Mouse (Mus musculus) spleen, adult 2 months (tissue): ENCODE measurements around the gene Tubb4b. TPM values are rescaled to one million over a fixed set of nuclear protein-coding genes. Genes with fewer than 3 reads are reported as not detected.

Experiments
- DNase-seq, 2 experiments: peaks; one replicate each; pipeline versions ENCODE4 v3.0.0 to v3.0.0-alpha.2; 2012 to 2021; ENCODE audit warnings: low spot score in 2 of 2, low read depth in 1 of 2
- H3K27ac ChIP-seq: fragments of 200-500 bp; 2 replicates; pipeline ENCODE4 v1.5.1; 2012; ENCODE audit warnings: low read length, inconsistent platforms; ENCODE audit not compliant: insufficient read depth
- H3K27me3 ChIP-seq: fragments of 200-500 bp; 2 replicates; pipeline ENCODE4 v1.6.1; 2012; ENCODE audit warnings: mild to moderate bottlenecking, moderate library complexity, low read length, inconsistent platforms; ENCODE audit not compliant: control insufficient read depth, insufficient read depth
- H3K36me3 ChIP-seq: fragments of 200-500 bp; 2 replicates; pipeline ENCODE4 v1.6.1; 2012; ENCODE audit warnings: mild to moderate bottlenecking, low read length, inconsistent platforms; ENCODE audit not compliant: control insufficient read depth, insufficient read depth
- H3K4me1 ChIP-seq: fragments of 200-500 bp; 2 replicates; pipeline ENCODE4 v1.6.1; 2011; ENCODE audit warnings: inconsistent platforms; ENCODE audit not compliant: control insufficient read depth, insufficient read depth, insufficient read length
- H3K4me3 ChIP-seq: fragments of 200-500 bp; 2 replicates; pipeline ENCODE4 v1.5.1; 2011; ENCODE audit warnings: mild to moderate bottlenecking, inconsistent platforms; ENCODE audit not compliant: insufficient read depth, insufficient read length; ENCODE audit errors: extremely low read depth
- CTCF ChIP-seq: fragments of 200-500 bp; IDR thresholded peaks from 2 replicates; pipeline ENCODE4 v1.5.1; 2011; ENCODE audit warnings: mild to moderate bottlenecking, inconsistent platforms; ENCODE audit not compliant: insufficient read depth, insufficient read length, insufficient replicate concordance; ENCODE audit errors: extremely low read depth
- POLR2A ChIP-seq: fragments of 200-500 bp; IDR thresholded peaks from 2 replicates; pipeline ENCODE4 v1.6.1; 2011; ENCODE audit warnings: low read depth, low read length, inconsistent platforms
- WGBS: fragments of 180-500 bp; shearing (Covaris S2); methylation state at CpG from one replicate; pipeline ENCODE4 v1.1.7; 2018; 5-methylcytosine and 5-hydroxymethylcytosine counted together
- polyA plus RNA-seq: library from polyadenylated mRNA; depleted of rRNA; stranded (reverse); fragments of >200 nt; gene quantifications from 2 replicates; pipeline ENCODE4 v1.2.3, GENCODE M21; 2012; rRNA removed

Gene Tubb4b
- polyA plus RNA-seq, 1 experiment = 222 TPM

DNA sequence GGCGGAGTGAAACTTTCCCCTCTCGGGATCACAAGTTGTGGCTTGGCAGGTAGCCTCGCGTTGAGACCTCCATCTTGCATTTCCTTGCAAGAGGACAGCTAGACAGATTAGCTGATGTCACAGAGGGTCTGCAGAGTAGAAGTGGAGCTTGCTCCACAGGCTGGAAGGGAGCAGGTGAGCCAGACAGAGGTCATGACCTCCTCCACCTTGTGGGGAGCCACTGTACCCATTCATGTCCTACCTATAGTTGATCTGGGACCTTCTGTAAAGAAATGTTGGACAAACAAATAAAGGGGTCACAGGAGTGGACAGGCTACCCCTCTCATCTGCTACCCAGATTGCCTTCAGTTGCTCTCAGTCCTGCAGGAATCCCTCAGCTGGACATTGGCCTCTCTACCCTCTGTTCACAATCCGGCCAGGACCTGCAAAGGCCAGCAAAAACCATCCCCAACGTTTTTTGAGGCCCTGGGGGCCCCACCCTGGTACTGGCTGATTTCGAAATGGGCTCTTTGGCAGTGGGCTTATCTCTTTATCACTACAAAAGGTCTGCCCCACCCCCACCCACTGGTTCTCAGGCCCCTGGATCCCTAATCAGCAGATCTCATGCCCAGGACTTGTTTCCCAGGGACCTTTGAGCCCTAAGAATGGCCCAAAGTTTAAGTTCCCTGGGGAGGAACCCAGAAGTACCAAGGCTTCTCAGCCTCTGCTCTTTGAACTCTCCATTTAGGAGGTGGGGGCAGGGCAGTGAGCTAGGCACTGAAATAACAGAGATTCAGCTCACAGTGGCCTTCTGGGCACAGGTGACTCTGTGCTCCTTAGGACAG is 49.4 kb downstream of the Tubb4b start:
- 72% methylated on average over 7 of the region's 7 CpGs for WGBS
- H3K36me3 ChIP-seq = no peaks in the 10 kb centered on the region
- H3K4me1 ChIP-seq = peaks cover 7% of the 10 kb centered on the region; the same call in 1 of the 2 replicates
- no peak for TF ChIP-seq CTCF
- H3K27ac ChIP-seq = no peak overlapping the region
- no peaks in the 10 kb centered on the region for H3K27me3 ChIP-seq
- H3K4me3 ChIP-seq = no peak overlapping the region
- DNase-seq = no peak

DNA sequence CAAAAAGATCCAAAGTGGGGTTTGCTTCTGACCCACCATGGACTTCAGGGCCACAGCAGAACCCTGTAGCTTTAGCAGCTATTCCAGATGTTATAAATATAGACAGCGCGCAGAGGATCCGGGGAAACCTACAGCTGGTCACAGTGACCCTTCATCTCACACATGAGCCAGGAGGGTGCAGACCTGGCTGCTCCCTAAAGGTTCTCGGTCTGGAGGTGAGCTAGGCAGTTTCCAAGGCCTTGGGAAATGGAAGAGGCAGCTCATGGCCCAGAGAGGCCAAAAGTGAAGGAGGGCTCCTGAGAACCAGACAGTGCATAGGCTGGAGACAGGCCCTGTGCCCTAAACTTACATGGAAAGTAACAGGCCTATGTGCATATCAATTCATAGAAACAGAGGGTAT is 50.7 kb downstream of the Tubb4b start:
- TF ChIP-seq POLR2A = no peak
- no peak for TF ChIP-seq CTCF
- H3K4me3 ChIP-seq = no peak overlapping the region
- H3K4me1 ChIP-seq = peaks cover 7% of the 10 kb centered on the region; the same call in 1 of the 2 replicates
- no peaks in the 10 kb centered on the region for H3K27me3 ChIP-seq
- H3K27ac ChIP-seq = no peak overlapping the region
- 98% methylated on average over 4 of the region's 4 CpGs for WGBS
- no peak for DNase-seq
- H3K36me3 ChIP-seq = no peaks in the 10 kb centered on the region

DNA sequence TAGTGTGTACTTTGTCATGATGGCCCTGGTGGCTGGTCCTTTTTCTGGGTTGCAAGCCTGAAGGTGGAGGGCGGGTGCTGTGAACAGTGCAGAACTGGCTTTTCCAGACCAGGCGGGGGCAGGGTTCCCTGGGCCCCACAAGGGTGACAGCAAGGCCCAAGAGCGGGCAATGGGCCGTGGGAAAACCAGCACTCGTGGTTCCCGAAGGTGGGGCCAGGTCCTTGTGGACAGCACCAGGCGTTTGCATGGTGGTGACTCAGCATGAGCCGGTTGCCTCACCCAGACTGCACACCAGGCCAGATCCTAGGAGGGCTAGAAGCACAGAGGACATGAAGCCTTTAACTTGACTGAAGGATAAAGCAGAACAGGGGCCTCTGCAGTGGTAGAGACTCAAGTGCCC is 51.9 kb downstream of the Tubb4b start:
- 61% methylated on average over 8 of the region's 8 CpGs for WGBS
- H3K4me1 ChIP-seq = peaks cover 11% of the 10 kb centered on the region; the same call in 1 of the 2 replicates
- H3K36me3 ChIP-seq = no peaks in the 10 kb centered on the region
- TF ChIP-seq POLR2A (no peak), CTCF (no peak)
- no peaks in the 10 kb centered on the region for H3K27me3 ChIP-seq
- no peak for DNase-seq
- H3K4me3 ChIP-seq = no peak overlapping the region
- no peak overlapping the region for H3K27ac ChIP-seq

Other genes starting within 250 kb of the Tubb4b start
- gene Mrpl41, start 249.6 kb downstream of the Tubb4b start, polyA plus RNA-seq = 12.6 and 18.8 TPM in 2 replicates
- 43.0 and 50.4 TPM in 2 replicates for gene Pnpla7, start 248.7 kb downstream of the Tubb4b start, polyA plus RNA-seq
- gene Nsmf, start 170.3 kb downstream of the Tubb4b start, polyA plus RNA-seq = 43.0 and 81.9 TPM in 2 replicates
- gene Entpd8, start 144.4 kb downstream of the Tubb4b start, polyA plus RNA-seq = 0.05 and 0.14 TPM in 2 replicates
- 0.21 and 0.25 TPM in 2 replicates for gene Noxa1, start 129.6 kb downstream of the Tubb4b start, polyA plus RNA-seq
- gene Nrarp, start 43.9 kb downstream of the Tubb4b start, polyA plus RNA-seq = 8.0 and 13.8 TPM in 2 replicates
- 77.5 and 104 TPM in 2 replicates for gene Tor4a, start 27.8 kb downstream of the Tubb4b start, polyA plus RNA-seq
- gene Nelfb, start 13.2 kb downstream of the Tubb4b start, polyA plus RNA-seq = 61.6 and 68.1 TPM in 2 replicates
- gene Stpg3, start 10.1 kb downstream of the Tubb4b start, polyA plus RNA-seq = 0.05 TPM in 1 of 2 replicates, not detected in the other
- 0.11 and 0.16 TPM in 2 replicates for gene Fam166a, start 6.0 kb downstream of the Tubb4b start, polyA plus RNA-seq
- 0.04 and 0.06 TPM in 2 replicates for gene Slc34a3, start 9.7 kb upstream of the Tubb4b start, polyA plus RNA-seq
- not detected in 2 replicates for gene Rnf224, start 12.1 kb upstream of the Tubb4b start, polyA plus RNA-seq
- 1.8 and 2.1 TPM in 2 replicates for gene Rnf208, start 17.6 kb upstream of the Tubb4b start, polyA plus RNA-seq
- gene Cysrt1, start 17.8 kb upstream of the Tubb4b start, polyA plus RNA-seq = not detected in 2 replicates
- 21.0 and 25.2 TPM in 2 replicates for gene AL732309.1, start 22.2 kb upstream of the Tubb4b start, polyA plus RNA-seq
- 44.4 and 60.5 TPM in 2 replicates for gene Tmem203, start 30.7 kb upstream of the Tubb4b start, polyA plus RNA-seq
- gene Tprn, start 37.9 kb upstream of the Tubb4b start, polyA plus RNA-seq = 17.1 and 23.5 TPM in 2 replicates
- gene Ssna1, start 47.7 kb upstream of the Tubb4b start, polyA plus RNA-seq = 45.5 and 67.8 TPM in 2 replicates
- gene Anapc2, start 47.8 kb upstream of the Tubb4b start, polyA plus RNA-seq = 55.7 and 68.8 TPM in 2 replicates
- gene Tmem210, start 63.4 kb upstream of the Tubb4b start, polyA plus RNA-seq = not detected in 2 replicates
- 0.28 and 0.77 TPM in 2 replicates for gene Lrrc26, start 65.2 kb upstream of the Tubb4b start, polyA plus RNA-seq
- 0.04 and 0.26 TPM in 2 replicates for gene Grin1, start 94.5 kb upstream of the Tubb4b start, polyA plus RNA-seq
- 11.4 and 14.6 TPM in 2 replicates for gene Man1b1, start 107.6 kb upstream of the Tubb4b start, polyA plus RNA-seq
- gene Dpp7, start 131.7 kb upstream of the Tubb4b start, polyA plus RNA-seq = 35.1 and 41.8 TPM in 2 replicates
- gene Uap1l1, start 141.0 kb upstream of the Tubb4b start, polyA plus RNA-seq = 28.4 and 55.4 TPM in 2 replicates
- 6.7 and 9.4 TPM in 2 replicates for gene Sapcd2, start 147.6 kb upstream of the Tubb4b start, polyA plus RNA-seq
- 5.0 and 5.9 TPM in 2 replicates for gene Entpd2, start 171.2 kb upstream of the Tubb4b start, polyA plus RNA-seq
- gene Npdc1, start 174.6 kb upstream of the Tubb4b start, polyA plus RNA-seq = 31.0 and 36.5 TPM in 2 replicates
- gene Fut7, start 198.6 kb upstream of the Tubb4b start, polyA plus RNA-seq = 2.4 and 3.7 TPM in 2 replicates
- 61.1 and 67.6 TPM in 2 replicates for gene Abca2, start 204.0 kb upstream of the Tubb4b start, polyA plus RNA-seq
- 2.5 and 3.1 TPM in 2 replicates for gene Clic3, start 232.1 kb upstream of the Tubb4b start, polyA plus RNA-seq
- gene Paxx, start 236.4 kb upstream of the Tubb4b start, polyA plus RNA-seq = 68.7 and 86.4 TPM in 2 replicates
- gene Ptgds, start 245.3 kb upstream of the Tubb4b start, polyA plus RNA-seq = 0.27 and 7.8 TPM in 2 replicates